Mouse (Mus musculus): ENCODE data around the gene Casp9. TPM values are rescaled to one million over a fixed set of nuclear protein-coding genes. Genes with fewer than 3 reads are reported as not detected.

Casp9 gene
- polyA plus RNA-seq, 1 experiment, result 27.8 TPM

DNA sequence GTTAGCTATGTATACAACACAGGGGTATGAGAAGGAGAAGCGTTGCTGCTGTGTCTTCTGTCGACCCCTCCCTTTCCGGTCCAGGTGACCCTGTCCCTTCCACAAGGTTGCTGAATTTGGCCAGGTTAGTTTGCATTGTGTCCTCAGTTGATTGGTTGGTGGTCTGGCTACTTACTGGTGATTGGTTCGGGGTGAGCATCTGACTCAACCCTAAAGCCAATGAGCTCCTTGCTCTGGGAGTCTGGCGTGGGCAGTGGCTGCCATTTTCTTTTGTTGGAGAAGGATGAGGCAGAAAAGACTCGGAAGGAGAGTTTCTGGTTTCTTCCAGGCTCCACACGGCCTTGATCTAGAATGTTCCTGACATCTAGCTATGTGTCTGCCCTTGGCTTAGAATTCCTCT is 25.9 kb downstream of the Casp9 start:
- no peak for DNase-seq (ENCODE audit: low read depth)
- TF ChIP-seq CTCF (IDR thresholded peaks at IDR 0.05; ENCODE audit: borderline replicate concordance, extremely low read depth, insufficient read depth, insufficient read length) (no peak), POLR2A (IDR thresholded peaks at IDR 0.05; ENCODE audit: borderline replicate concordance, extremely low read depth, insufficient read depth, insufficient read length, poor library complexity, severe bottlenecking) (no peak)

DNA sequence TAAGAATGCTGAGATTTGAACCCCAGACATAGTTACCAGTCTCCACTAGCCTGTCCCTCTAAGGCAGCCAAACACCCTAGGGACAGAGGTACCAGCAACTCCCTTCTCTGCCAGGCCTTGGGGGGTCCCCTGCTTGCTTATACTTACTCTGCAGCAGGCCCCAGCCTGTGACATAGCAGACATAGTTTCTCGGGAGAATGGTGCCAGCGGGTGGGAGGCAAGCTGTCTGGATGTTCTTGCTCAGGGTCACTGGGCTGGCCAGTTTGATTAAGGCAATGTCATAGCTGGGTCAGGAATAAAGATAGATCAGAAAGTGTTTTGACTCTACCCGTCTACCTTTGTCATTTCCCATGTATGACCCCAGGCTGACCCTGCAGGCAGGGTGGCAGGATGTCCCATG is 27.8 kb downstream of the Casp9 start:
- TF ChIP-seq CTCF (IDR thresholded peaks at IDR 0.05; ENCODE audit: borderline replicate concordance, extremely low read depth, insufficient read depth, insufficient read length) (no peak), POLR2A (IDR thresholded peaks at IDR 0.05; ENCODE audit: borderline replicate concordance, extremely low read depth, insufficient read depth, insufficient read length, poor library complexity, severe bottlenecking) (no peak)
- no peak for DNase-seq (ENCODE audit: low read depth)

DNA sequence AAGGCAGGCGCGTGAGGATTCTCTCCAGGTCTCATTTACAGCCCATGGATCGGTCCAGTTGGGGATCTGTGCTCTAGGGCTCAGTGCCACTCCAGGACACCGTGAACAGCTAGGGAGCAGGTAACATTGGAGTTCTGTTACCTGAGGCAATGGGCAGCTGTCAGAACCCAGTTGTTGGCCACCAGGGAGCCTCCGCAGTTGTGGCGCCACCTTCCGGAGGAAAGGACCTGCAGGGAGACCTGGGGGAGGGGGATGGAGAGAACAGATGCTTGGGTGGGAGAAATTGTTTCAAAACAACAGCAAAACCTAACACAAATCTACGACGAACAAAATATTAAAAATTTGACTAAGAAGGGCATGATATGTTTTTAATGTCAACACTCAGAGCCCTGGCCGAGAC is 28.7 kb downstream of the Casp9 start:
- no peak for DNase-seq (ENCODE audit: low read depth)
- TF ChIP-seq CTCF (IDR thresholded peaks at IDR 0.05; ENCODE audit: borderline replicate concordance, extremely low read depth, insufficient read depth, insufficient read length) (peak; percentile 25; the same call in 1 of the 2 replicates), POLR2A (IDR thresholded peaks at IDR 0.05; ENCODE audit: borderline replicate concordance, extremely low read depth, insufficient read depth, insufficient read length, poor library complexity, severe bottlenecking) (no peak)

DNA sequence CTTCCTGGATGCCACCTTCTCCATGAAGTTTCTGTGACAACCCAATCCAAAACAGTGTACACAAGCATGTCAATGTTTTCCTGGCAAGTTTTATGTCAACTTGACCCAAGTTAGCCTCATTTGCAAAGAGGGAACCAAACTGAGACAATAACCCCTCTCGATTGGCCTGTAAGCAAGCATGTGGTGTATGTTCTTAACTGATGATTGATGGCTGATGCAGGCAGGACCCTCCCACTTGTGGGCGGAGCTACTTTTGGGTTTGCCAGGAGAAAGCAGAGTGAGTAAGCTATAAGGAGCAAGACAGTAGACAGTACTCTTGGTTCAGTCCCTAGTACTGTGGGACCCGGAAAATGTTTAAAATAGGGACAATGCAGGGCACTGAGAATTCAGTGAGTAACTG is 29.6 kb downstream of the Casp9 start:
- no peak for TF ChIP-seq POLR2A (IDR thresholded peaks at IDR 0.05; ENCODE audit: borderline replicate concordance, extremely low read depth, insufficient read depth, insufficient read length, poor library complexity, severe bottlenecking)
- no peak for TF ChIP-seq CTCF (IDR thresholded peaks at IDR 0.05; ENCODE audit: borderline replicate concordance, extremely low read depth, insufficient read depth, insufficient read length)
- DNase-seq (ENCODE audit: low read depth), result peak; percentile 9

DNA sequence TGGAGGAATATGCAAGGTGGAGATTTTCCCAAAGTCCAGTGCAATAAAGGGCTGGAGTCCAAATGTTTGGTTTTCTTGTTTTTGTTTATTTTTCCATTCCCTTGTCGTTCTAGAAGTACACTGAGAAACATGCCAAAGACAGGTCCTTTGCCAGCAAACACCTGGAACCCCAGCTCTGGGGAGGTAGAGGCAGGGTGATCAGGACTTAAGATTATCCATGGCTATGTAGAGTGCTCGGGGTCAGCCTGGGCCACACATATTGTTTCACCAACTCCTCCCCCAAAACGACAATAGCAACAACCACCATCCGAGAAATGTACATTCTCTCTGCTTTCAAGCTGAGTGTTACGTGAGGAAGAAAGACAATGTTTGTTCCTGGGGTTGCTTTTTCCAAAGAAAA is 32.6 kb downstream of the Casp9 start, which contains the start of gene Cela2a:
Gene Cela2a, minus strand, starts transcription at position 101 of the 400 bp plus-strand sequence.
- DNase-seq (ENCODE audit: low read depth), result no peak
- TF ChIP-seq POLR2A (IDR thresholded peaks at IDR 0.05; ENCODE audit: borderline replicate concordance, extremely low read depth, insufficient read depth, insufficient read length, poor library complexity, severe bottlenecking) (no peak), CTCF (IDR thresholded peaks at IDR 0.05; ENCODE audit: borderline replicate concordance, extremely low read depth, insufficient read depth, insufficient read length) (no peak)

DNA sequence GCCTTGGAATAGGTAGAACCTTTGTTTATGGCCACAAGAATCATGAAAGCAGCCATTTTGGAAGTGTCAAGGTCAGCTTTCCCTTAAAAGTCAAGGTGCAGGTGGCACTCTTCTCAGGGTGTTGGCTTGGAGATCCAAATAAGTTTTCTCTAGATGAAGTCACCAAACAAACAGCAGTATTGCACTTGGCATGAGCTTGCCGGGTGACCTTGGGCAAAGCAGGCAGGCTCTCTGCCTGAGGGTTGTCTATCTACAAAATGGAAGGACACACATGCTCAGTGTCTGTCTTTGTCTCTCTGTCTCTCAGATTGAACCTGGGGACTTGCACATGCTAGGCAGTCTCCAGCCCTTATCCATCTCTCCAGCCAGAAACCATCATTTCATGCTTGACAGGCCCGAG is 34.0 kb downstream of the Casp9 start:
- TF ChIP-seq POLR2A (IDR thresholded peaks at IDR 0.05; ENCODE audit: borderline replicate concordance, extremely low read depth, insufficient read depth, insufficient read length, poor library complexity, severe bottlenecking) (no peak), CTCF (IDR thresholded peaks at IDR 0.05; ENCODE audit: borderline replicate concordance, extremely low read depth, insufficient read depth, insufficient read length) (no peak)
- DNase-seq (ENCODE audit: low read depth), result no peak

DNA sequence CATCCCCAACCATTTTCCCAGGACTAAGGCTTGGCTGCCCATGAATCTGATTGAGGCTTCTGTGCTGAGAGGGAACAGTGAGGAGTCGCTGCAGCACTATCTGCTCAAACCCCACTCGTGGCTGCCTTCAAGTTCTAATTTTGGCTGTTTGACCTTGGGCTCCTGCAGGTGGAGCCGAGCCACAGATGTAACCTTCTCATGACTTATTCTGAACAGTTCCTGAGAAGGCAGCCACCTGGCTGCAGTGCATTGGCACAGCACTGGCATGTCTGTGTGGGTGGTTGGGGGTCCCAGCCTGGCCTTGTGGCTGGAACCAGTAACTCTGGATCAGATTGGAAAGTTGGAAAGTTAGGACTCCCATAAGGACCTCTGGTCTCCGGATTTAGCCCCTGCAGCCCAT is 34.8 kb downstream of the Casp9 start:
- DNase-seq (ENCODE audit: low read depth), result no peak
- TF ChIP-seq CTCF (IDR thresholded peaks at IDR 0.05; ENCODE audit: borderline replicate concordance, extremely low read depth, insufficient read depth, insufficient read length), result no peak

DNA sequence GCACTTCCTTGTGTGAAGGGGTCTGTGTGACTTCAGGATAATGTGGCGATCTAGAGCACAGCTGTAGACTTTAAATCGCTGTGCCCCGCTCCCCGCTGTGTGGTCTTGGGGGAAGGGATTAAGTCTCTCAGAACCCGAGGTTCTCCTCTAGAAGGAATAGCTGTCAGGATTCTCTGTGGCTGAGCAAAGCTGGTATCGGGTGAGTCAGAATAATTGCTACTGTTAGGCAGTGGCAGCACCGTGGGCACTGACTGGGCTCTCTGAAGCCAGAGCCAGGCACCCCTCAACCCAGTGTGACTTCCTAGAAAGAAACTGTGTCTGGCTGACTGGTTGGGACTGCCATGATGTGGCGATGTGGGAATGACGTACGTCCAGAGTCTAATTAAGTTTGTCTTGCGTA is 37.0 kb downstream of the Casp9 start:
- TF ChIP-seq CTCF (IDR thresholded peaks at IDR 0.05; ENCODE audit: borderline replicate concordance, extremely low read depth, insufficient read depth, insufficient read length), result no peak
- TF ChIP-seq POLR2A (IDR thresholded peaks at IDR 0.05; ENCODE audit: borderline replicate concordance, extremely low read depth, insufficient read depth, insufficient read length, poor library complexity, severe bottlenecking), result no peak
- no peak for DNase-seq (ENCODE audit: low read depth)

DNA sequence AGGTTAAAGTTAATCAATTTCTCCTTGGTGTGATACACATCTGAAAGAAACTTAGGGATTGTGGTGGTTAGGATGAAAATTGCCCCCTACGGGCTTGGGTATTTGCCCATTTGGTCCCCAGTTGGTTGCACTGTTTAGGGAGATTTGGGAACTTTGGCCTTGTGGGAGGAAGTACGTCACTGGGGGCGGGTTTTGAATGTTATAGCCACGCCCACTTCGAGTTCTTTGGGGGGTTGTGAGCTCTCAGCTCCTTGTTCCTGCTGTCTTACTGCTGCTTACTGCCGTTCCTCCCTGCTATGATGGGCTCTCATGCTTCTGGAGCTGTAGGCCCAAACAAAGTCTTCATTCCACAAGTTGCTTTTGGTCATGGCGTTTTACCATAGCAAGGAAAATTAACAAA is 37.9 kb downstream of the Casp9 start:
- TF ChIP-seq POLR2A (IDR thresholded peaks at IDR 0.05; ENCODE audit: borderline replicate concordance, extremely low read depth, insufficient read depth, insufficient read length, poor library complexity, severe bottlenecking) (no peak), CTCF (IDR thresholded peaks at IDR 0.05; ENCODE audit: borderline replicate concordance, extremely low read depth, insufficient read depth, insufficient read length) (no peak)
- no peak for DNase-seq (ENCODE audit: low read depth)

DNA sequence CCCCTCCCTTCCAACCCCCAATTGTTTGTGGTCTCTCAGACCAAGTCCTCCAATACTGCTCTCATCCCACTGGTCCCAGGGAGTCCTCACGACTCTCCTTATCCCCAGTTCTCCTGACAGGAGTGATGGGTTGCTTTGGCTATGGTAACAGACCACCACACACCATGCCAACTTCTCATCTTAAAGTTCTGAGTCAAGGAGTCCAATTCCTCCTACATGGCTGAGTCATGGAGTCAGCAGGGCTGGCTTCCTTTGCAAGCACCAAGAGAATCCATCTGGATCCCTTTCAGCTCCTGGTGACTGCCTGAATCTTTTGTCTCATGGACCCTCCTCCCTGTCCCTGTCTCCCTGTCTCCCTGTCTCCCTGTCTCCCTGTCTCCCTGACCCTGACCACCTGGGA is 40.5 kb downstream of the Casp9 start:
- no peak for DNase-seq (ENCODE audit: low read depth)
- TF ChIP-seq POLR2A (IDR thresholded peaks at IDR 0.05; ENCODE audit: borderline replicate concordance, extremely low read depth, insufficient read depth, insufficient read length, poor library complexity, severe bottlenecking), result no peak
- no peak for TF ChIP-seq CTCF (IDR thresholded peaks at IDR 0.05; ENCODE audit: borderline replicate concordance, extremely low read depth, insufficient read depth, insufficient read length)

DNA sequence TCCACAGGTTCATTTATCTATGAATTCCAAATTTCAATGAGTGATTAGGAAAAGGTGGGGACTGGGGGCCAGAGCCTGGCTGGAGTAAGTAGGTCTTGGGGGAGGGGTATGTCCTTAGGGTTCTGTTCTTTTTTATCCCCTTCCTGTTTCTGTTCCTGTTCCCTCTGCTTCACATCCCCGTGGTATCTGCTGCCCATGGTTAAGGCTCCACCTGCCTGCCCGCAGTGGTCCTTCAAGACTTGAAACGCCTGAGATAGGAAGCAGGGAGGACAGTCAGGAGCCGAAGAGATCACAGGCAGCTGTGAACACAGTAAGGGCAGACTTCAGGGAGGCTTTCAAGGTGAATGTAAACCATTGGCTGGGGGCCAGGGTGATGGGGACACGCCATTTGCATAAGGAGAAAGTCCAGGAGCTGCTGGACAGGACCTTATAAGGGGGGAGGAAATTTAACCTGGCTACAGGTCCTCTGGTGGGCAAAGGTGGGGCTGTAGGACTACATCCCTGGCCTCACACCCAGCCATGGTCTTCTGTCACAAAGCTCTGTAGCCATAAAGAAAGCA is 41.2 kb downstream of the Casp9 start:
- no peak for DNase-seq (ENCODE audit: low read depth)
- TF ChIP-seq CTCF (IDR thresholded peaks at IDR 0.05; ENCODE audit: borderline replicate concordance, extremely low read depth, insufficient read depth, insufficient read length) (no peak), POLR2A (IDR thresholded peaks at IDR 0.05; ENCODE audit: borderline replicate concordance, extremely low read depth, insufficient read depth, insufficient read length, poor library complexity, severe bottlenecking) (no peak)

DNA sequence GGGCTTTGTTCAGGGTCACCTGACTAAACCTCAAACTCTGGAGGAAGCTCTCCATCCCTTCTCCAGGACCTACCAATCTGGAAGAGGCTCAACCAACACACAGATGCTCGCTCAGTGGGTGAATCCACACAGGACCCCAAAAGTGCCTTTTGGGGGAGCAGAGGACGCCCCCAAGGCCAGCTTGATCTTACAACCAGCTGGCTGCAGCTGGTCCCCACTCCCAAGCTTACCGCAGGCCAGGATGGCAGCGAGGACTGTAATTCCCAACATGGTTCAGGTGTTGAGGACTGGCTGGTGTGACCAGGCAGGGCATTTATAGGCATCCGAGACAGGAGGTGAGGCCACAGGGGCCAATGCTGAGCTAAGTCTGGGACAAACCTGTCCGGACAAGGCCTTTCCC is 52.6 kb downstream of the Casp9 start, which contains the start of gene Ctrc:
Gene Ctrc, minus strand, starts transcription at position 361 of the 400 bp plus-strand sequence.
- no peak for DNase-seq (ENCODE audit: low read depth)
- TF ChIP-seq POLR2A (IDR thresholded peaks at IDR 0.05; ENCODE audit: borderline replicate concordance, extremely low read depth, insufficient read depth, insufficient read length, poor library complexity, severe bottlenecking), result no peak
- TF ChIP-seq CTCF (IDR thresholded peaks at IDR 0.05; ENCODE audit: borderline replicate concordance, extremely low read depth, insufficient read depth, insufficient read length), result no peak

Measured in brain, embryonic 14.5 days (tissue).